Mouse (Mus musculus) adrenal gland, postnatal 36 days (tissue): Measurements from ENCODE around the gene Igfbp2. TPM values are rescaled to one million over a fixed set of nuclear protein-coding genes. Genes with fewer than 3 reads are reported as not detected.

Source experiments
- DNase-seq, 2 experiments: peaks; one replicate each; pipeline ENCODE4 v3.0.0; 2021; ENCODE audit warnings: mixed read lengths in 1 of 2
- long read RNA-seq, 2 experiments: library from polyadenylated mRNA; stranded (forward); transcript quantifications; one replicate each; pipeline ENCODE4 v2.0.0; 2021; ENCODE audit warnings: borderline sequencing depth in 2 of 2
- total RNA-seq, 2 experiments: library from RNA; stranded (reverse); gene quantifications; 2 replicates each; pipeline ENCODE4 v1.2.3; 2021

The Igfbp2 gene
- total RNA-seq, result 1 to 10 TPM; 1.8 to 2.0 TPM
- long read RNA-seq, experiment 1, transcript Igfbp2-201 (4 exons, 1,307 nt), result major isoform, 6 of 6 reads
- long read RNA-seq, experiment 1, partial matches to known transcripts, result 0 of 6 reads
- long read RNA-seq, experiment 1, other reads (novel, unspliced or antisense), result 0 of 6 reads
- long read RNA-seq, experiment 2, partial matches to known transcripts, result 0 of 1 reads
- long read RNA-seq, experiment 2, other reads (novel, unspliced or antisense), result 0 of 1 reads

DNA sequence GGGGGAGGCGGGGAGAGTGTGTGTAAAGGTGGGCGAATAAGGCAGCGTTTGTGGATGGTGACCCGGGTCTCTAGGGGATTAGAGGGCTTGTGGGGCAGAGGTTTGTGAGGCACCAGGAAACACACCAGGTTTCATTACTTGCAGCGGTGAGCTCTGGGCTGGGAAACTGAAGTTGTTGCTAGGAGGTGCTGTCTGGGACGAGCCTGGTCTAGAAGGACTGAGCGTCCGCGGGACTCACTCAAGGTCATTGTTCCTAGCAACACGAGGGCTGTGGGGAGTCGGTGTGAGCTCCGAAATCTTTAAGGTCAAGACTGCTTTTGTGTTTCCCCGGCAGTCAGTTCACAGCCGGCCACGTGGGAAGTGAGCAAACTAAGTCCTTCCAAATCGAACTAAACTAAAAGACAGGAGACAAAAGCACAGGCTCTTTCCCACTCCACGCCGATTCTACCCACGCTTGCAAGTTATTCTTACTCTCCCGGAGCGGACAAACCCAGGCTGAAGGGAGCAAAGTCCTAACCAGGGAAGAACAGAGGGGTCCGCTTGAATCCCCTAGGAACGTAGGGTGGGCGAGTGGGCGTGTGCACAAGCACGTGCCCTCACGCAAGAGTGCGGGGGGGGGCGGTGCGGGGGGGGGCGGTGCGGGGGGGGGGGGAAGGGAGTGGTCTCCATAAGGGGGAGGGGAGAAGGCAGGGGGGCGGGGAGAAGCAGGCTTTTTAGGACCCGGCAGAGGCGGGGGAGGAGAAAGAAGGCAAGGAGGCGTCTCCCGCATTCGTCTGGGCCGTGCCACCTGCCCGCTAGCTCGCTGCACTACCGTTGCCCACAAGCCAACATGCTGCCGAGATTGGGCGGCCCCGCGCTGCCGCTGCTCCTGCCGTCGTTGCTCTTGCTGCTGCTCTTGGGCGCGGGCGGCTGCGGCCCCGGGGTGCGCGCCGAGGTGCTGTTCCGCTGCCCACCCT lies at the start of gene Igfbp2:
Gene Igfbp2 (plus strand): TSS at position 753 of the 956 bp plus-strand sequence.
- DNase-seq, result peak; percentile 50 to 53

DNA sequence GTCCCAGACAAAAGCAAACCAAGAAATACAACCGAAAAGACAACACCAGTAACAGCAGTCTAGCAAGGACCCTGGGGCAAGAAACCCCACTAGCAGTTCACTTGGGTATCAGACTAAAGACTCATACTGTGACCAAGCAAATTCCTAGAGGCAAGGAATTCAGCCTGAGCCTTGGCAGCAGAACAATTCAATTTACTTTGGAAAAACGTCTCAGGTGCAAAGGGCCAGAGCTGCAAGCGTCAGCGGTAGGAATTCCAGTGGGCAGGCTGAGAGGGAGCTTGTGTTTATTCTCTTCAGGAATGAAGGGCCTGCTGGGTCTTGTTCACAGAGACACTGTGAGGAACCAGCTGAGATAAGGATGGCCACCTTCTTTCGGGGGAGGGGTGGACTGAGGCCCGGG lies 45.5 kb upstream of the Igfbp2 start:
- no peak for DNase-seq

DNA sequence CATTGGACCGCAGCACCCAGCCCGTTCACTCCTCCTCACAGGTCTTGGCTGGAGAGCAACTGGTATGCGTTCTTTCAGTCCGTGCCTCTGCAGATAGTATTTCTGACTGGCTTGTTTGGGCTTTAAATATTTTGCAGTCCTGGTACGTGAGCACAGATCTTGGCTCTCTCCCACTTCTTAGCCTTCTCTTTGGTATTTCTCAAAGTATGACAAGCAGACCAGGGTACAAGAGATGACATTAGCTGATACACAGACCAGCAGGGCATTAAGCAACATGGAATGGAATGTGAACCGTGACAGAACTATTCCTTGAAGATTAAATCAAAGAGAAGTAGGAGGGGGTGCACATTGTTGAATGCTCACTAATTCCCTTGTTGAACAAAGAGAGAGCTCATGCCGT lies 43.6 kb upstream of the Igfbp2 start:
- no peak for DNase-seq

DNA sequence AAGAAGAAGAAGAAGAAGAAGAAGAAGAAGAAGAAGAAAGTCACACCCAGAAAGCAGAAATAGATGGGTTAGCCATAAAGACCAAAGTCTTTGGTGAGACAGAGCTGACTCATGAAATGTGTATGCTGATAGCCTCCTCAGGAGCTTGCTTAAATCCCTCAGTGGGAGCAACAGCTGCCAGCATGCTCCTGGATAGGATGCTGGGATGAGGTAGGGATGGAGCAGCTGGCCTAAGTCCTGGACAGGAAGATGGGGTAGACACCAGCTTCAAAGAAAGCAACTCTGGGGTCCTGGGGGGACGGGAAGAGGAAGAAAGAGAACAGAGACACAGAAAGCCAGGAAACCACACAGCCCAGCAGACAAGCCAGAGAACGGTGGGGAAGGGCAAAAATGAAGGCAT lies 41.0 kb upstream of the Igfbp2 start:
- no peak for DNase-seq

DNA sequence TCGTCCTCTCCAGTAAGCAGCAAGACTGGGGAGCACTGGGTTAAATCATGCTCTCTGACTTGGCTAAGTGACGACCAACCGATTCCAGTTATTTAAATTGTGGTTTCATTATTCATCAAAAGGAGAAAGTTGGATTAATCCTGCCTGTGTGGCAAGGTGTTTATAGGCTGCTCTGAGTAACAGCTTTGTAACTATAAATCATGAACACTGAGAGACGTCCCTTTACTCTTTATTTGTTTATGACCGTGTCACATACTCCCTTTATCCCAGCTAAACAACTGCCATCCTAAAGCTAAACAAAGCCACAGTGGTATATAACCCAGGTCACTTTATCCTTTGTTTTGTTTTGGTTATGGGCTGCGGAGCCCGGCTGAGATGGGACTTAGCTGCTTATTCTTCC lies 40.3 kb upstream of the Igfbp2 start:
- DNase-seq, result no peak

DNA sequence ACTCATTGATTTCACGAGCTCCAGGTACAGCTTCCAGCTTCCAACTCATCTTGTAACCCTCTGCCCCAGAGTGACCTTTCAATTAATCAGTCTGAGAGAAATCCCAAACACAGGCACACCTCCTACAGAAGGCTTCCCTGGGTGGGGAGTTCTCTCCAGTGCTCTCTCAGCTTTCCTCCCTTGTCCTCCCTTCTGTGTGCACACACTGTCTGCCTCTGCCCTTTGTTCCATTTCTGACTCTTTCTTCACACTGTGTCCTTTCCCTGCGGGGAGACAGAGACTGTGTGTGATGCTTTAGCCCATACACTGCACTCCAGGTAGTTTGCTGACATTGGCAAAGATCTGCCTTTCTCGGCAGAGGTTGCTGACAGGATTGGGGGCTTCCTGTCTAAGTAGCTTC lies 33.6 kb upstream of the Igfbp2 start:
- no peak for DNase-seq

DNA sequence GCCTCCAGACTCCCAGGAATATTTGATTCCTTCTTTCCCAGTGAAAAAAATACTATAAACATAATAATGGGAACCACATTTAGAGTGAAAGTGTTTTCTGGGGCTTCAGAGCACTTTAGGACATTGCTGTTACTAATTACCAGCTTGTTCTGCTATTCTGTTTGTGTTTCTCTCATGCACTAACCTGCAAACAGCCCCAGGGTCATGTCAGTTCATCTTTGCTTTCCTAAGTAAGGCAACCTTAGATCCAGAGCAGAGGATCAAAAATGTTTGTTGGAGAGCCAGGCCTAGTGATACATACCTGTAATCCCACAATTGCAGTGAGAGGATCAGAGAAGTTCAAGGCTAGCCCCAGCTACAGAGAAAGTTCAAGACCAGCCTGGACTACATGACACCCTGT lies 32.6 kb upstream of the Igfbp2 start:
- DNase-seq, result no peak

DNA sequence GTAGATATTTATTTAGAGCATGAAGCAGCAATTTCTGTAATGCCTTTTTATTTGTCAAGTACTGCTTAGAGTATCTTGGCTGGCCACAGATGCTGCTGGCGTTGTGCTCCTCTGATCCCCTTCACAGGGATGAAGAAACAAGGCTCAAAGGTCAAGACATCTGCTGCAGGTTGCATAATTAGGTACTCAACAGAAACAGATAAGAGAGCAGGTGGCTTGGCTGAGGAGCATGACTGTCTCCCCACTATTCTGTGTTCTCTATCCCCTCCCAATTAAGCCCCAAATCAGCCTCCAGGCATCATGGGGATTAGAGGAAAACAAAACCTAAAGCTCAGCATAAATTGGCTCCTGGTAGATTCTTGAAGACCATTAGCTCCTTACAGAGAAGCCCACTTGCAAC lies 32.0 kb upstream of the Igfbp2 start:
- no peak for DNase-seq

DNA sequence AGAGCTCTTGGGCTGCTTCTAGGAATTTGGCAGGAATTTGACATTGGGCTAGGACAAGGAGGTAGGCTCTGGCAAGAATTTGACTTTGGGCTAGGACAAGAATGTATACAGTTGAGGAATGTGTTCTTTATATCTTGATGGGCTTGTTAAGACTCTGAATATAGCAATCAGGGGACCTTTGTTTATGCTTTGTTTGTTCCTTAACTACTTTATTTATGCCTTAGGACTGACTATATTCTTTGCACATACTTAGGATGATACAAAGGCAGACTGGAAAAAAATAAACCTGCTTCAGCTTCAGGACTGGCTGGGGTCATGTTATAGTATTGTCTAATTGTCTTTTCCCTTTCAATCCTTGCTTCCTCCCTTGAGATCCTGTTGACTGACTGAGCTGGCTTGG lies 31.1 kb upstream of the Igfbp2 start:
- DNase-seq, result no peak

DNA sequence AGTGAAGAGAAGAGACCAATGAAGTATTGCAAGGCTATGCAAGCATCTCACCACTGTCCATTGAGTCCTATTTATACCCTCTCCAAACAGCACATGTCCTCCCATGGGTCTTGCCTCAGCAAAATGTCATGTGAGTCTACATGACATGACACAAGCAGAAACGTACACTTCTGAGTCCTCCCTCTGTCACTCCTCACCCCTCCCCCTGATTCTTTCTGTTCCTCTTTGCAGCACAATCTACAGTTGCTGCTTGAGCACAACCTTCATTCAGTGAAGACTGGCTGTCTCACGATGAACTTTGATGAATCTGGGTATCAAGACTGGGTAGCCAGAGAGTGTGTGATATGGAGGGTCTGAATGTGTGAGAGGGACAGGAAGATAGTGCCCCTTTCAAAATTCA lies 28.2 kb upstream of the Igfbp2 start:
- DNase-seq, result no peak

DNA sequence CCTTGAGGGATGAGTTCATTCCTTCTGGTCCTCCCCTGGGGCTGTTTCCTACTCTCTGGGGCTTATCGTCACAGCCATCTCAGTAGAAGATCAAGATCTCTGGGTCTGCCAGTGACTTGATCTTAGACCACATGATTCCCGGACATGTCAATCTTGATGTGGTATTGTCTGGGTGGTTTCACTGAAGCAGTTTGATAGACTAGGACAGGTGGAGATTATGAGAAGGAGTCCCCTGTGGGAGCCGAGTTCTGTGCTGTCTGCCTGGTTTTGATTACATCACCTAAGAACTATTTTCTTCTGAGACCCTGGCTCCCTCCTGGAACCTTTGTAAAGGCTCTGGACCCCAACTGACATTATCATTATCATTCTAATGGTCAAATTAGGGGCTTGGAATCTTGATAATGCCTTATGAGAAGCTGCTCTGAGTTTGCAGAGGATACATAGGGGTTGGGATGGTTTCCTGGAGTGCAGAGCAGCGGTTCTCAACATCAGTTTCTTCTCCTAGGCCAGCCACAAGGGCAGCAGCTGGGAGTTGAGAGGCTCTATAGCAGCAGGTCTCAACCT lies 27.1 kb upstream of the Igfbp2 start:
- DNase-seq, result no peak

DNA sequence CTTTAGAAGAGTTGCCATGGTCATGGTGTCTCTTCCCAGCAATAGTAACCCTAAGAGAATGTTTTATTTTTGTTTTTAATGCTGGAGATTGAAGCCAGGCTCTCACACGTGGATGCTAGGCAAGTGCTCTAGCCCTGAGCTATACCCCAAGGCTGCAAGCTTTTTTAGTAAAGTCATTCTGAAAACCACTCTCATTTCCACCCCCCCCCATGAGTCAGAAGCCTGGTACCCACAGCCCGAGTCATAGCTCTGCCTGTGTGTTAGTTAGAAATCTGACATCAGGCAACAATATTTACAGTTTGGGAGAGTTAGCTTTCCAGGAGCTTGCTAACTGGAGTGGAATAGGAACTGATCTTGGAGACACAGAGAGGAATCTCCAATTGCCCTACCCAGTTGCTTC lies 25.9 kb upstream of the Igfbp2 start:
- peak in 1 of 2 experiments; percentile 29 for DNase-seq

DNA sequence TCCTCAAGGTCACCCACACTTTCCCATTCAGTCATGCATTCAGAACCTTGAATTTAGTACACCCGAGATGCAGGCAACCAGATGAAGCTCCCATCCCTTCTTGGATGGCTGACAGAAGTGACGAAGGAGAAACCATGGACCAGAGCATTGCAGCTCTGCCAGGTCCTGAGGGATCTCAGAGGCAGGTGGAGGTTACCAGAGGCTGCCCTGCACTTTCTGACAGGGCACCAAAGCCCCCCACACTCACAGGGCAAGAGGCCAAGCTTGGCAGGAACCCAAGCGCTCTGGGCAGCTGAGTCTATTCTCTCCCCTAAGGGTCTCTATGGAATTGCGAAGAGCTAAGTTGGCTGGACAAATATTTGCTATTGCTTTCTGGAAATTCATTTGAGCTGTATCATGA lies 20.3 kb upstream of the Igfbp2 start:
- no peak for DNase-seq

DNA sequence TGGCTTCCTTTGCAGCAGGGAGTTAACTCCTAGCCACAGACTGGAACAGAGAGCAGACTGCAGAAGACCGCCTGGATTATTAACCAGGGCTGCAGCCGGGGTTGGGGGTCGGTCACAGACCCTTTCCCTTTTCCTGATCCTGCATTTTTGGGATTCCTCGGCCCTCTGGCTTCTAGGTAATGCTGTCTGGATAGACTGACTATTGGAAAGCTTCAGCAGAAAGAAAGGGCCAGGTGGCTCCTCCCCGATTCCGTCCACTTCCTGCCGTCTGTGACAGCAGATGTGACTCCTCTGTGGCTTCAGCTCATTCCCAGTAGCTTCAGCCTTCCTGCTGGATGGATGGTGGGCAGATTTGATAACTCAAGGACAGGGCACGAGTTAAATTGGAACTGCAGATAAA lies 19.3 kb upstream of the Igfbp2 start:
- DNase-seq, result no peak

DNA sequence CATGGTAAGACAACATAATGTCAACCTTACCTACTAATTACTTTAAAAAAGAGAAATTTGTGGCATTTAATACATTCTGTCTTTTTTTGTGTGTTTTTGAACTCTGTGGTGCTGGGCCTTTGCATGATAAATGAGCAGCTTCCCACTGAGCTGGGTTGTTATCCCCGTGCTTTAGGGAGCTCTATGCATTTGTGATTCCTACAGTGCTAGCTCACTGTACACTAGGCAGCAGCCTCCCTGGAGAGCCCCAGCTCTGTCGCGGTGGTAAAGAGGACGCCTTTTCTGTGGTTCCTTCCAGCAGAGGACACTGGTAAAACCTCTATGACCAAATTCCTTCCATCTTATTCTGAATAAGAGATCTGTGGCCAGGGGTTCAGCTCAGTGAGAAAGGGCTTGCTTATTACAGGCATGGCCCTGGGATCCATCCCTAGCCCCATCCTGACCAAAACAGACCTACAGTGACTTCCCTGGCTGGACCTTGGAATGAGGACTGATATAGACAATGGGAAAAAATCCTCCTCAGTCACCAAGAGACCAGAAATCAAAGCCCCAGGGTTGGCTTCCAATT lies 18.7 kb upstream of the Igfbp2 start:
- DNase-seq, result no peak

DNA sequence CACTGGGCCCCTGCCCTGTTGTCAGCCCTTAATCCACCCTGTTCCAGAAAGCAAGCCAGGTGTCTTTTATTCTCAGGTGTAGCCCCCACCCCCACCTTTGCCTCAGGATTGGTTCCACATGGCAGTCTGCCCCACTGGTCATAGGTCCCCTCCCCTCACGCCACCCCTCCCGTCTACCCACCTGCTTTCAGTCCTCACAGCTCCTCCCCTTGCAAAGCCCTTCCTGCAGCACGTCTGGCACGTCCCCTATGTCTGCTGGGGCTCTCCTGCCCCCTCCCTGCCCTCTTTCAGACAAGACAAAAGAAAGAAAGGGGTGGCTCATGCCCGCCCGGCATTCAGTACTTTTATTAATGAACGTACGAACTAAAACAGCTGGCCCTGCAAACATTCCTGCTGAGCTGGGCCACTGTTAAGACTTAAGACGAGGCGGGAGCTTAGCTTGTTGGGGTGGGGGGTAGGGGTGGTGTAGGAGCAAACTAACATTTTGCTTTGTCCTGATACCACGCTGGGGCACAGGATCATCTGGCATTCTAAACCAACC lies 18.2 kb upstream of the Igfbp2 start:
- DNase-seq, result no peak

DNA sequence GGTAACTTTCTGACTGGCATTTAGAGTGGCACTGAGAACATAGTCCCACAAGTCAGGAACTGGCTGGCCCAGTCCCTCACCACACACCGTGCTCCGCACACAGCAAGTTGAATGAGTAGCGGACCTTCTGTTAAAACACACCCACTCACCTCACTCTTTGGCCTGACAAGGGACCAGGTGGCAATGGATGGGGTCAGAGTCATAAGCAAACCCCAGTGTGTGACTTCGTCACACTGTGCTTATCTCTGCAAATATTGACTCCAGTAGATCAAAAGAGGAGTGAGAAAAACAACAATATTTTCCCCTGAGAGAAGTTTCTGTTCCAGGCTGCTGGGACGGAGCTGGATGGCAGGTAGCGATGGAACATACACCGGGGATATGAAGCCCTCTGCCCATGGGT lies 15.0 kb upstream of the Igfbp2 start:
- no peak for DNase-seq

DNA sequence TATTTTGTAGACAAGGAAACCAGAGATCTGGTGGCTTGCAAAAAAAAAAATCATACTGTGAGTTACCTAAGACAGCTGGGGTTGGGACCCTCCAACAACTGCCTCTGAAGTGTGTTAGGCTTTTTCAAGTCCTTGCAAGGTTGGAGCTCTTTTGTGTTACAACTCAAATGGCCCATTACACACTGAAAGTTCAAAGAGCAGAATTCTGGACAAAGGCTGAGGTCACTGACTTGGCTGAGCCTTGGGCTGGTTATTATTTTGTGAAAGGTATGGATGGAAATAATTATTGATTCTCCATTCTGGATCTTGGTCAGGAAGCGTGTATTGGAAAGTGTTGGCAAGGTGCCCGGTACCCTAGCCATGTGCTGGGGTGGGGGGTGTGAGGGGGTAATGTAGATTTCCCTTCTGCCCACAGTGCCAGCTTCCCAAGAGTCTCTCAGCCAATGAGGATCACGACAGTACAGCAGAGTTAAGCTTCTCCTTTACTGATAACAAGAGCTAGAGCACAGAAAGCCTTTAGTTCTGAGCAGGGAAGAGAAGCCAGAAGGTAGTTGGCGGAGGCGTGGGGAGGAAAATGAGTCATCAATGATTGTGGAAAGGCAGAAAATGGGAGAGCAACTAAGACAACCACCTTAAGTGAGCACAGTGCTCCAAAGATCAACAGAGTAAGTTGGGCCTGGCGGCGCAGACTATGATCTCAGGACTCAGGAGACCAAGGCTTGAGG lies 14.2 kb upstream of the Igfbp2 start:
- no peak for DNase-seq

DNA sequence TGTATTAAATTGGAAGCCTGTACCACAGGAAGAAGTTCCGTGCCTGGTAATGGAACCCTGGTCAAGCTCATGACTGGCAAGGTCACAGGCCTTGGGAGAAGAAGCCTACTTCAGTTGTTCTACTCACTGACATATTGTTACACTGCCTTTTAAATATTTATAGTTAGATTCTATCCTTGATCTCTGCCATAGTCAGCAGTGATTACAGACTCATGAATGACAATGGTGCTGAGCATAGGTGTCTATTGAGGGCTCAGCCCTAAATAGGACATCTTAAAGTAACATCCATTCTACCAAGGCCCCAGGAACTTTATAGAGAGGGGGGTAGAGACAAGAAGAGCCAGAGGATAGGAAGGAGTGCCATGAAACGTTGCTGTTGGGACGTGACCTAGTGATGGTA lies 13.2 kb upstream of the Igfbp2 start:
- no peak for DNase-seq

DNA sequence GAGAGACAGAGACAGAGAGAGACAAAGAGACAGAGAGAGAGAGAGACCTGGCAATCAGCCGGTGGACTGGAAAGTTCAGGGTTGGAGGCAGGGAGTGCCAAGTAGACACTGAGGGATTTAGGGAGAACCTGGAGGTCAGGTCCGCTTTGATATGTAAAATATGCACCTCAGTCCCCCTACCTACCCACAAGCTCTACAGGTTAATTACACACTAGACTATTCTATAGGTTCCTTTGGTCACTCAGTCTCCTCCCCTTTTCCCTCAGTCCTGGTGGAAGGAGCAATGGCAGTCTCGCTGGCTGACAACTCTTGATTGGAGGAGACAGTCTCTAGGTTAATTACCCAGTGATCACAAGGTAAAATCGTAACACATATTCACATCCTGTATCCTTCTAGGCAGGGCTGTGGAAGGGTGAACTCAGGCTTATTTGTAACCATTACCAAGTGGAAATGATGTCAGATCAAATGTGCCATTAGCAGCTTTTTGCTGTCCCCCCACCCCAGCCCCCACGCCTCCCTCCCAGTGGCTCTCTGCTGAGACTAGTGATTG lies 11.1 kb upstream of the Igfbp2 start:
- DNase-seq, result no peak

DNA sequence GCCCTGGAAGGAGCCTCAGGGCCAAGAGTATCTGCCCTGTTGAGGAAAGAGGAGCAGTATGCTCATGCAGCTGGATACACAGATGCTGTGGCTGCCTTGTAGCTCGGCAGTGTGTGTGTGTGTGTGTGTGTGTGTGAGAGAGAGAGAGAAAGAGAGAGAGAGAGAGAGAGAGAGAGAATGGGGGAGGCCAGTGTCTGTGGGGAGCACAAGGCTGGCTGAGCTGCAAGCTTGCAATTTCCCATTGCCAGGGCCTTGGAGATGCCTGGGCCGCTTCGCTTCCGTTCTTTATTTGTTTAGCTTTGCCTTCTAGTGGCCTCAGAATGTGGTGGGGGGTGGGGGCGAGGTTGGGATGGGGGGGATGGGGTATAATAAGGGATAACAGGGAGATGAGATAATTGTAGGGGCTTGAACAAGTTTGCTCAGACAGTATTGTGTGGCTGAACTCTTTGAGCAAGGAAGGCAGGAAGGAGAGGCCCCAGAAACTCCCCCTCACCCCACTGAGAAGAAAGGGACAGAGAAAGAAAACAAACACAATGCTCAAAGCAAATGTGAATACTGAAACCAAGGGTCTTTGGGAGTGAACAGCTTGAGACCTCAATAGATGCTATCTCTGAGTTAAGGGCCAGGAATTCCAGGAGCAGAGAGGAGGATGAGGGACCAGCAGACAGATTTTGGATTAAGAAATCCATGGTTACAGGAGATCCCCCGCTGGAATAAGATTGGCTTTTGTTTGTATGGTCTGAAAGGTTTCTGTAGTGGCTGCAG lies 10.5 kb upstream of the Igfbp2 start:
- DNase-seq, result no peak
